In genomic region chr2:152179301-152179700, GRCm38 (mm10) we compare ENCODE assay signal across 25 mouse cellular contexts. TPM values are rescaled to one million over a fixed set of nuclear protein-coding genes. Genes with fewer than 3 reads are reported as not detected.
DNase-seq lines count a peak whose midpoint lies in the region; ATAC-seq and TF ChIP-seq lines count a peak whose summit lies in the region.
"Had no signal": no experiment of that assay in that cellular context is flagged by ENCODE, and none has a peak within 500 bp of the region (broad histone marks: within the 10 kb centered on the region; RNA-seq: fewer than 3 reads in every experiment).

No protein-coding gene starts in this region.

- no peak overlapping the region for H3K4me3 ChIP-seq in heart, embryonic 10.5 days
- H3K4me3 ChIP-seq in E14TG2a.4 (replicated peaks; ENCODE audit: low read length) (peak overlapping the region; percentile 84), ES-E14 (ENCODE audit: insufficient read depth in 1 of 2, low read depth in 1 of 2, low read length in 2 of 2, poor library complexity in 1 of 2, severe bottlenecking in 1 of 2) (peak overlapping the region; percentile 62 to 81)
- H3K4me3 ChIP-seq in stomach, postnatal 0 days (ENCODE audit: low read depth, low read length), result no peak overlapping the region
- H3K4me3 ChIP-seq: embryonic facial prominence, embryonic 10.5 days; forebrain, embryonic 13.5 days; heart, embryonic 13.5 days; hindbrain, embryonic 12.5 days had no signal

- no peak overlapping the region for H3K4me2 ChIP-seq in stomach, postnatal 0 days (replicated peaks; ENCODE audit: low read depth)
- H3K4me2 ChIP-seq: forebrain, embryonic 13.5 days; heart, embryonic 13.5 days; hindbrain, embryonic 12.5 days had no signal

- H3K36me3 ChIP-seq in heart, embryonic 10.5 days, result no peaks in the 10 kb centered on the region
- H3K36me3 ChIP-seq in E14TG2a.4 (ENCODE audit: insufficient read depth, low read length) (peaks cover 64% of the 10 kb centered on the region), ES-E14 (ENCODE audit: control insufficient read depth, insufficient read depth, low read length, poor library complexity, severe bottlenecking) (peaks cover 13% of the 10 kb centered on the region; the same call in 1 of the 2 replicates)
- H3K36me3 ChIP-seq in stomach, postnatal 0 days (ENCODE audit: control insufficient read depth, insufficient read depth, low read length), result no peaks in the 10 kb centered on the region
- H3K36me3 ChIP-seq: embryonic facial prominence, embryonic 10.5 days; heart, embryonic 13.5 days; hindbrain, embryonic 12.5 days had no signal

- in situ Hi-C loops in ES-E14 (cut with MboI; ENCODE audit: low sequenced_read_pairs in 2 of 2, unreplicated experiment in 2 of 2), result no loop called here

- H3K27ac ChIP-seq in heart, embryonic 10.5 days, result no peak overlapping the region
- peak overlapping the region; percentile 99; the same call in 1 of the 2 replicates for H3K27ac ChIP-seq in ES-E14 (ENCODE audit: insufficient read depth, low read depth, low read length, poor library complexity, severe bottlenecking)
- H3K27ac ChIP-seq in stomach, postnatal 0 days (replicated peaks), result no peak overlapping the region
- H3K27ac ChIP-seq: embryonic facial prominence, embryonic 10.5 days; forebrain, embryonic 13.5 days; hindbrain, embryonic 12.5 days had no signal

- peak overlapping the region; percentile 66; the same call in 1 of the 2 replicates for H3K9ac ChIP-seq in ES-E14 (ENCODE audit: insufficient read depth, low read depth, low read length, poor library complexity, severe bottlenecking)
- no peak overlapping the region for H3K9ac ChIP-seq in stomach, postnatal 0 days (ENCODE audit: low read length)
- H3K9ac ChIP-seq: forebrain, embryonic 13.5 days; forebrain, postnatal 0 days; heart, embryonic 13.5 days; hindbrain, embryonic 12.5 days had no signal

- no peak for ATAC-seq in stomach, postnatal 0 days (ENCODE audit: low FRiP score, low TSS enrichment)
- ATAC-seq: forebrain, embryonic 13.5 days; forebrain, postnatal 0 days; hindbrain, embryonic 16.5 days; inflammation-experienced regulatory T-cells, adult 6 months; intestine, postnatal 0 days; Patski had no signal

- TF ChIP-seq CTCF in E14TG2a.4 (conservative IDR thresholded peaks at IDR 0.05; ENCODE audit: low read length), result no peak
- TF ChIP-seq CTCF in stomach, postnatal 0 days (IDR thresholded peaks at IDR 0.05; ENCODE audit: low read depth), result no peak

- no peaks in the 10 kb centered on the region for H3K9me3 ChIP-seq in heart, embryonic 10.5 days
- H3K9me3 ChIP-seq in E14TG2a.4 (ENCODE audit: low read length), result peaks cover 9% of the 10 kb centered on the region
- H3K9me3 ChIP-seq in ES-E14 (ENCODE audit: control insufficient read depth, insufficient read depth, low read depth, low read length), result no peaks in the 10 kb centered on the region
- H3K9me3 ChIP-seq in stomach, postnatal 0 days (ENCODE audit: control insufficient read depth, low read length), result no peaks in the 10 kb centered on the region
- H3K9me3 ChIP-seq: embryonic facial prominence, embryonic 10.5 days; forebrain, embryonic 13.5 days; heart, embryonic 13.5 days had no signal

- DNase-seq in heart, adult 11 months, result peak; percentile 88
- no peak for DNase-seq in heart, embryonic 10.5 days (ENCODE audit: low spot score)
- no peak for DNase-seq in ES-E14 (ENCODE audit: low read depth, low spot score)
- peak; percentile 7 for DNase-seq in stomach, postnatal 0 days (ENCODE audit: low spot score)
- DNase-seq in frontal cortex, adult 2 months (ENCODE audit: extremely low spot score in 1 of 2, low spot score in 1 of 2), result no peak
- DNase-seq in adrenal gland, adult 2 months, result no peak
- DNase-seq: adrenal gland, postnatal 10 days; cerebellum, adult 18-20 months; cerebellum, adult 9-11 months; cerebellum, postnatal 36 days; forebrain, postnatal 0 days; gastrocnemius, postnatal 10 days; heart, postnatal 36 days; kidney, adult 9 months had no signal

- H3K4me1 ChIP-seq in heart, embryonic 10.5 days, result peaks cover 8% of the 10 kb centered on the region
- H3K4me1 ChIP-seq in E14TG2a.4 (replicated peaks; ENCODE audit: low read depth, low read length) (peaks cover 59% of the 10 kb centered on the region), ES-E14 (ENCODE audit: control insufficient read depth in 2 of 2, insufficient read depth in 2 of 2, low read length in 2 of 2, poor library complexity in 1 of 2) (peaks cover 8 to 13% of the 10 kb centered on the region in 2 experiments)
- H3K4me1 ChIP-seq in stomach, postnatal 0 days (replicated peaks; ENCODE audit: control insufficient read depth, insufficient read depth), result no peaks in the 10 kb centered on the region

- no peak for TF ChIP-seq EP300 in stomach, postnatal 0 days (optimal IDR thresholded peaks at IDR 0.05)

- H3K27me3 ChIP-seq in heart, embryonic 10.5 days (ENCODE audit: insufficient read depth, poor library complexity, severe bottlenecking), result no peaks in the 10 kb centered on the region
- no peaks in the 10 kb centered on the region for H3K27me3 ChIP-seq in E14TG2a.4 (ENCODE audit: insufficient read depth, low read length)
- H3K27me3 ChIP-seq in stomach, postnatal 0 days (ENCODE audit: control insufficient read depth, insufficient read depth, low read length), result no peaks in the 10 kb centered on the region
- H3K27me3 ChIP-seq: forebrain, embryonic 13.5 days; heart, embryonic 13.5 days; hindbrain, embryonic 12.5 days had no signal

- 91% methylated on average over 2 of the region's 2 CpGs for WGBS in heart, embryonic 10.5 days
- WGBS in stomach, postnatal 0 days, result 60% methylated on average over 2 of the region's 2 CpGs

TF ChIP-seq in ES-E14, 5 proteins besides CTCF, POLR2A, EP300 and RAD21:
- TF ChIP-seq HCFC1 (IDR thresholded peaks at IDR 0.05; ENCODE audit: borderline replicate concordance, insufficient read depth, low read length) (no peak), CHD2 (IDR thresholded peaks at IDR 0.05; ENCODE audit: low read depth, low read length) (no peak), MAFK (IDR thresholded peaks at IDR 0.05; ENCODE audit: insufficient read depth, low read depth, low read length) (no peak), ZC3H11A (IDR thresholded peaks at IDR 0.05; ENCODE audit: borderline replicate concordance, low read depth, low read length) (no peak)

RNA-seq across cellular contexts. Expression of gene Tcf15, which starts 35.9 kb away (rescaled TPM):
- 1.9 and 7.2 TPM in 2 replicates for polyA plus RNA-seq in heart, embryonic 10.5 days (2016; fragmentation: Nextera tagmentation; extraction: Ambion mirVana)
- 22.4 and 54.6 TPM in 2 replicates for total RNA-seq in ES-E14 (2012; rRNA removed)
- 2.5 and 3.1 TPM in 2 replicates for polyA plus RNA-seq in stomach, postnatal 0 days (2015; fragmentation: Nextera tagmentation; extraction: Ambion mirVana)
- polyA plus RNA-seq in frontal cortex, adult 2 months (2012; rRNA removed), result 3.3 TPM in 2 replicates
- 1 to 10 TPM; 2.8 to 5.7 TPM for total RNA-seq in adrenal gland, adult 2 months (2021)
- 19.0 and 32.0 TPM in 2 replicates for polyA plus RNA-seq in adrenal gland, adult 2 months (2012; rRNA removed)
- total RNA-seq: MEL had no signal
- polyA plus RNA-seq: C2C12; inflammation-experienced regulatory T-cells, adult 6 months; Patski had no signal

RNA-seq across cellular contexts. Expression of gene Csnk2a1, which starts 47.3 kb away (rescaled TPM):
- 64.0 and 67.0 TPM in 2 replicates for polyA plus RNA-seq in heart, embryonic 10.5 days (2016; fragmentation: Nextera tagmentation; extraction: Ambion mirVana)
- 116 and 134 TPM in 2 replicates for total RNA-seq in ES-E14 (2012; rRNA removed)
- polyA plus RNA-seq in stomach, postnatal 0 days (2015; fragmentation: Nextera tagmentation; extraction: Ambion mirVana), result 54.1 and 60.7 TPM in 2 replicates
- polyA plus RNA-seq in frontal cortex, adult 2 months (2012; rRNA removed), result 74.1 and 80.0 TPM in 2 replicates
- total RNA-seq in adrenal gland, adult 2 months (2021), result 10 to 100 TPM; 91.7 to 93.7 TPM
- 8.4 and 10.6 TPM in 2 replicates for polyA plus RNA-seq in adrenal gland, adult 2 months (2012; rRNA removed)

Comparison
In these comparisons a context has a peak if more than half of its experiments do, and no peak if none do; other contexts are left out.
1. DNase-seq: peak in heart, adult 11 months (single experiment) and stomach, postnatal 0 days (single experiment); none in heart, embryonic 10.5 days (single experiment), ES-E14 (single experiment), frontal cortex, adult 2 months (0 of 2) and adrenal gland, adult 2 months (single experiment).
2. H3K4me3 ChIP-seq: peak in E14TG2a.4 (single experiment) and ES-E14 (2 of 2); none in heart, embryonic 10.5 days (single experiment) and stomach, postnatal 0 days (single experiment).